Mouse (Mus musculus): ENCODE results near the gene Prune2. TPM values are rescaled to one million over a fixed set of nuclear protein-coding genes. Genes with fewer than 3 reads are reported as not detected.

Gene Prune2
- total RNA-seq (2021), result 10 to 100 TPM; 17.7 to 33.7 TPM
- polyA plus RNA-seq (2012; rRNA removed), result 0.87 and 1.6 TPM in 2 replicates
- long read RNA-seq, partial matches to known transcripts, result 0 of 1 reads
- long read RNA-seq, other reads (novel, unspliced or antisense), result 1 of 1 reads

- DNase-seq, result peak; percentile 88
Measured at GRCm38 (mm10) chr19:16955613-16956271, at the start of gene Prune2. Gene Prune2 (plus strand): TSS chr19:16956118.

DNA sequence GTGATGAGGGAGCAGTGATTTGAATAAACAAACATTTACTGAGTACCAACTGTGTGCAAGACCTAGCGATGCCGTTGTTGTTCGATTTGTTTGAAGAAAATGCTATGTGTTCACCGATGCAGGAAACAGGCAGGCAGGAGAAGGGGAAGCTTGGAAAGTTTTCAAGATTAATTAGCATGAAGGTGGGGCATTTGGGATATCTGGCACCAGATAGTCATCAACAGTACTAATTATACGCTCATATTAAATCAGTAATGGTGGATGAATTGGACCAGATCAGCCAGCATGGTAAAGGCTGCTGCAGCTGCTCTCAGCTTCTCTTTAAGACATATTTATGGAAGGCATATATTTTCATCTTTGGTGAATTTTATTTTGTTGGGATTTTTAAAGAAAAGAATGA is 44.4 kb upstream of the Prune2 start:
- DNase-seq, result no peak

DNA sequence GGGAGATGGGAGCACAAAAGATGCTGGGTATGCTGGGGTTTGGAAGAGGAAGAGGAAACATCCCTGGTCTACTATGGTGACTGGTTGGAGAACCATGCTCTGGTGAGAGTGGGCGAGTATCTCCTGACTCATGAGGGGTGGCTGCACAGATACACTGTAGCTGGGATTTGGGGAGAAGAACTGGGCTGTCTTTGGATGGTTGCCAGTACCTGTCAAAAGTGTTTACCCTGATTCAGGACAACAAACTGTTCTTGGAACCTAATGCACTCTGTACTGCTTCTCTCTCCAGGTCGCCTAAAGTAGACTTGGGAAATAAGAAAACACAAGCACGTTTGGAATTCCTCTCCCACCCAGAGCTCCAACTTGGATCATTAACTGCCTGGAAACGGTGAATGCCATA is 31.4 kb upstream of the Prune2 start:
- no peak for DNase-seq

DNA sequence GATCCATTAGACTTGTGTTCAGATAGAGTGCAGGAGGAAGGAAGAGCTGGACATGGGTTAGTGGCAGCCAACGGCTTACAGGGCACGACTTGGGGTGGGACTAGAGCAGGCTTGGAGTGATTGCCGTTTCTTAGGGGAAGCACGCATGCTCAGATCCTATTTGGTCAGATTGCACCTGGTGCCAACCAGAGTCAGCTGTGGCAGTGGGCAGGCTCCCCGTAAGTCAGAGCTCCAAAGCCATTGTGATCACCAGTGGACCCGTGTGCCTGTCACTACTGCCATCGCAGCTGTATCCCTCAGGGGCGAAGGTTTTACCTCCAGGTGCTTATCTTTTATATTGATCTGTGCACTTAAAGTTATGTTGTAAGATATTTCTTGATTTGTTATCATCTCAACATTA is 21.3 kb upstream of the Prune2 start:
- DNase-seq, result no peak

DNA sequence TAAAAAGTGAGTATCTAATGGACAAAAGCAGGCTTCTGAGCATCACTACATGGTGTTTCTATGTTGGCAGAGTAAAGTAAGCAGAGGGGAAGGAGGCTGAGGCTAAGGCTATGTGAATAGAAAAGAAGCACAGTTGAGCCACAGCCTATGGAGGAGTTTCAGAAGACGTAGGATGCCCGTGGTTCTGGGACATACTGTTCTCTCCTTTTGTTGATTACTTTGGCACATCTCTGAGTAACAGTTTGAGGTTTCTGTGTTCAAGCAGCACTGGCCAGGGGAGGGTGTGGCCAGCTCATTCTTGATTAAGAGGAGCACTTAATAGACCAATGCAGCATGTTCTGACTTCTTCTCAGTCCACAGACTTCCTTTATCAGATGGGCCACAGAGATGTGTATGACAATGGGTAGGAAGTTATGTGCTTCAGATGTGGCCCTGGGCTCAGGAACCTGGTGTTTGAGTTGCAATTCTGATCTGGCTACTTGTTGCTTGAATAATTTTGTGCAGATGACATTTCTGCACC is 7.1 kb upstream of the Prune2 start:
- DNase-seq, result no peak

- no peak for DNase-seq
Measured at GRCm38 (mm10) chr19:16949341-16949740, 6.6 kb upstream of the Prune2 start.

DNA sequence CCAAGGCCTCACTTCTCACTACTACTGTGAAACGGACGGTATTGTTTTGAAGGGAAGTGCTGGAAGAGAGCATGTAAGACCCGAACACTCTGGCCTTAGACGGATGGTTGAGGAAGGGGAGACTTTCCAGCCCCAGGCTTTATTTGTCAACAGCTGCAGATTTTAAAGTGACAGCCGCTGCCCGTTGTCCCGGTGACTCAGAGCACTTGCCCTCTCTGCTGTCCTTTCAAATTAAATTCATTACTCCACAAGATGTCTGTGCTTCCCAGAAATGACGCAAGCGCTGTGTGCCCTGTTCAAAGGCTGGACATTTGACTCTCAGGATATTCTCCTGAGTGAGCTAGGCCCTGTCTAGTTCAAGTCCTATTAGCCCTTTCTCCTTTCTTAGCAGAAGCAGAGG is 5.9 kb upstream of the Prune2 start:
- peak; percentile 82 for DNase-seq

GRCm38 (mm10) chr19:16950664-16951363 is 5.1 kb upstream of the Prune2 start:
- no peak for DNase-seq

GRCm38 (mm10) chr19:16954736-16955135 is 1.2 kb upstream of the Prune2 start:
- DNase-seq, result no peak

- DNase-seq, result no peak
Measured at GRCm38 (mm10) chr19:16955231-16955612, 696 bp upstream of the Prune2 start.

- peak; percentile 17 for DNase-seq
Measured at GRCm38 (mm10) chr19:16956319-16956718, 401 bp downstream of the Prune2 start.

- no peak for DNase-seq
Measured at GRCm38 (mm10) chr19:16959051-16959450, 3.1 kb downstream of the Prune2 start.

- peak; percentile 56 for DNase-seq
Measured at GRCm38 (mm10) chr19:16959551-16959950, 3.6 kb downstream of the Prune2 start.

DNA sequence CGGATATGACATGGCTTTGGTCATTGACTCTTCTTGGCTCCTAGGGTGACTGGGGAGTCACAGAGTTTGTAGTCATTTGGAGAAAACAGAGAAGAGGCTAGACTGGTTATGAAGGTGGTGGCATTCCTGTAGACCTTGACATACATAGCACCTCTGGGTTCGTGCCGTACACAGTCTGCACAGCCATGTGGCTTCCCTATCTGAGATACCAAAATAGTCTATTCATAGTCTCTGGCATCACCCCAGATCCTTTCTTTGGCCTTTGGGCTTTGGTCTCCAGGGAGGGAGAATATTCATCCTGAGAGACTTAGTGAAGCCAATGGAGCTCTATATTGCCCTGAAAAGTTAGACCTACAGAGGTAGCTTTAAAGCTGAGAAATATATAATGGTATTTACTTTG is 5.1 kb downstream of the Prune2 start:
- no peak for DNase-seq

DNA sequence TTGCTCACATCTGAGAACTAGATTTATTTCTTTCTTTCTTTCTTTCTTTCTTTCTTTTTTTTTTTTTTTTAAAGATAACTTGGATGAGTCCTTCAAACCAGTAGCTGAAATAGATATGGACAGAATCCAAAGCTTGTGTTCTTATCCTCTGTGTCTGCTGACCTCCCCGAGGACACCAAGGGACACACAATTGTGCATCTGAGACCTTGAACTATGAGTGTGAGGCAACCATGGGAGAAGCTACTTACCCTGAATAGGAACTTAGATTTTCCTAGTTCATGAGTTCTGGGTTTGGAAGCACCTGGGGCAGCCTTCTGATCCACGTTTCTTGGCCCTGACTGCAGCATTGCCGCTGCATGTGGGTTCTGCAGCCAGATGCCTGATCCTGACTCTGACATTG is 7.3 kb downstream of the Prune2 start:
- peak; percentile 27 for DNase-seq

GRCm38 (mm10) chr19:16968768-16969167 is 12.8 kb downstream of the Prune2 start:
- no peak for DNase-seq

DNA sequence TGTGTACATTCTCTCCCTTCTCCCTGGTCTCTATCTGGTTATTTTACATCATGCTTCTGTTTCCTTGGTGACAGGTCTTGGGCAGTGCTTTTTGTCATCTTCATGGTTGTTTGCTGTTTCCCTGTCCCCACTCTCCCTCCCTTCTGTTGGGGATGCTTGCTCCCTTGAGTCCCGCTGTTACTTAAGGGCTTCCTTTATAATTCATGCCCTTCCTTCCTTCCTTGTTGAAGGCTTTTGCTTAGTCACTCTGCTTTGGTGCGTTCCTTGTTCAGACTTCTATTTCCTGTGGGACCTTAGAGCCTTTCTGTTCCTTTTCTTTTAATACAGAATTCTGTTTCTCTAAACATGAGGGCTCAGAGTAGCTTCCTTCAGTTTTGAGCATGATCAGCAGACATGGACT is 14.7 kb downstream of the Prune2 start:
- no peak for DNase-seq

DNA sequence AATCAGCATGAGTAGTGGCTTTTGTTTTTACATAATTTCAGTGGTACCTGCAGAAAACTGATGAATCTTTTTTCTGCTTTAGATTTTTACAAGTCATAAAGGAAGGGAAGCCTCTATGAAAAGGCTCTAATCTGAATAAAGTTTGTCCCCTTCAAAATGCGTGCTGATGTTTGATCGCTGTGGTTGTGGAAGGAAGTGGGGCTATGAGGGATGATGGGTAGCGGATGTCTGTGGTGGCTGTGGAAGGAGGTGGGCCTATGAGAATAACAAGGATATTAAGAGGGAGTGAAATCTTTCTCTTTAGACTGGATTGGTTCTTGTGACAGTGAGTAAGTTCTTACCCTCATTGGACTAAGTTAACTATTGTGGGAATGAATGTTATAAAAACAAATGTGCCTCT is 23.0 kb downstream of the Prune2 start:
- DNase-seq, result no peak

GRCm38 (mm10) chr19:16981743-16982142 is 25.8 kb downstream of the Prune2 start:
- no peak for DNase-seq

- DNase-seq, result peak; percentile 74
Measured at GRCm38 (mm10) chr19:16984897-16985296, 29.0 kb downstream of the Prune2 start.

DNA sequence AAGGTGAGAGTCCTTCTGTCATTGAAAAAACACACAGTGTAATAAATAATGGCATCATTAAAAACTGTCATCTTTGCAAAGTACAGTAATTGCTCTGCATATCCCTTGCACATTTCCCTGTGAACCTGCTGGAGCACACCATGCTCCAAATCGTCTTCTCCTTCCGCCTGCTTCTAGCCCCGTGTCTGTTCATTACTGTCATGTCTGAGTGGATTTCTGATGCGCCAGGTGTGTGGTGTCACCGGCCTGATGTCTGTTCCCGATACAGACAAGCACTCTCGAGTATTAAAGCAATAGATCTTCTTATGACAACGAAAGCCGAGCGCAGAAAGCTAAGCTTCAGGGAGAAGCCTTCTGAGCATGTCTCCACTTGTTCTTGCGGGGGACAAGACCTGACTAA is 32.1 kb downstream of the Prune2 start:
- no peak for DNase-seq

DNA sequence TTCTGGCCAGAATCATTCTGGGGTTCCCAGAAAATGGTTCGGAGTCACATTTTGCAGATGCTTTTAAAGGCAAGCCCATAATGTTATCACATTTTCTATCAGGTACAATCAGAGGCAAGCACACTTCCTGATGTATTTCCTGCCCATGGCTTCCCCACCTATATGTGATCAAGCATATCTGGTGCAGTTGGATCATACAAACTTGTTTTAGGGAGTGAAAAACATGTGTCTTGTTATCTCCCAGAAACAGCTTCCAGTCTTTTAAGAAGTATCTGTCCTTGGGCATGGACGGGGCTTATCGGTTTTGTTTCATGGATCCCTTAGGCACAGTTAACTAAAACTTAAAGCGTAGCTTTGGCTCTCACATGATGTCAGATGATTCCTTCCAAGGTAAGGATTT is 36.2 kb downstream of the Prune2 start:
- no peak for DNase-seq

DNA sequence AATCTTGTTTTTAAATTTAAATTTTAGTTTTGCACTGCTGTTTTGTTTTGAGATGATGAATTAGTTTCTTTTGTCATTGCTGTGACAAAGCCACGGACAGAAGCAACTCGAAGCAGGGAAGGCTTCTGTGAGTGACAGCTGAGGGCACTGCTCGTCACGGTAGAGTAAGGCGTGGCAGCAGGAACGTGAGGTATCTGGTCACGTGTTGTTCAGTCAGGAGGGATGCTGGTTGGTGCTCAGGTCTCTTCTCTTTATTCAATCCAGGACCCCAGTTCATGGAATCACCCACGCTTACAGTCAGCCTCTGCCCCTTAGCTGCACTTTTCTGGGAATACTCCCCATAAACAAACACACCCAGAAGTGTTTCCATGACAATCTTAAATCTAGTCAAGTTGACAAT is 38.3 kb downstream of the Prune2 start:
- no peak for DNase-seq

GRCm38 (mm10) chr19:16997915-16998314 is 42.0 kb downstream of the Prune2 start:
- no peak for DNase-seq
